Mouse (Mus musculus): ENCODE results near the gene Robo3. TPM values are rescaled to one million over a fixed set of nuclear protein-coding genes. Genes with fewer than 3 reads are reported as not detected.

Robo3 gene
- total and polyA plus RNA-seq, 3 experiments, result 0.24 to 0.27 TPM; not detected in 1

DNA sequence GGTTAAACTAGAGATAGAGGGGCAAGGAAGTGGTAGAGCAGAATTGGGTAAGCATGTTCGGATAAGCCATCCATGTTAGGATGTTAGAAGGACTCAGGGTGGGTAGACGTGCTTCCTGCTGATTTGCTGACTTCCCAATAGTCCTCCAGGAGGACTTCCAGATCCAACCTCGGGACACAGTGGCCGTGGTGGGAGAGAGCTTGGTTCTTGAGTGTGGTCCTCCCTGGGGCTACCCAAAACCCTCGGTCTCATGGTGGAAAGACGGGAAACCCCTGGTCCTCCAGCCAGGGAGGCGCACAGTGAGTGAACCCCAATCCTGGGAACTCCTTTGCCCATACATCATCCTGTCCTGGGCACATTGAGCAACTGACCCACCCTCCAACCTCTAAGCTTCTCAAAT is 30.0 kb downstream of the Robo3 start:
- no peak for ATAC-seq (ENCODE audit: extremely low read depth, insufficient number of reproducible peaks, low FRiP score, poor library complexity, severe bottlenecking)

DNA sequence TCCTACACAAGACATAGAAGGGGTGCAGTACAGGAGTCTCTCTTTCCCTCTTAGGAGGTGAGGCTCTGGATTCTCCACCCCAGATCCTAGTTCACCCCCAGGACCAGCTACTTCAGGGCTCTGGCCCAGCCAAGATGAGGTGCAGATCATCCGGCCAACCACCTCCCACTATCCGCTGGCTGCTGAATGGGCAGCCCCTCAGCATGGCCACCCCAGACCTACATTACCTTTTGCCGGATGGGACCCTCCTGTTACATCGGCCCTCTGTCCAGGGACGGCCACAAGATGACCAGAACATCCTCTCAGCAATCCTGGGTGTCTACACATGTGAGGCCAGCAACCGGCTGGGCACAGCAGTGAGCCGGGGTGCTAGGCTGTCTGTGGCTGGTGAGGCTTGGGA is 30.5 kb downstream of the Robo3 start:
- Histone ChIP-seq H3K4me1 (ENCODE audit: insufficient read depth, low read depth, low read length) (no peaks in the 10 kb centered on the region), H3K9me3 (replicated peaks) (no peaks in the 10 kb centered on the region), H3K36me3 (replicated peaks) (no peaks in the 10 kb centered on the region), H3K4me3 (ENCODE audit: low read depth, low read length) (no peak overlapping the region), H3K27me3 (ENCODE audit: insufficient read depth, low read length) (peaks cover 25% of the 10 kb centered on the region)
- ATAC-seq (ENCODE audit: extremely low read depth, insufficient number of reproducible peaks, low FRiP score, poor library complexity, severe bottlenecking) (no peak), DNase-seq (ENCODE audit: low spot score) (no peak)
- TF ChIP-seq GATA2 (IDR thresholded peaks at IDR 0.05; ENCODE audit: borderline replicate concordance, low read depth, low read length), result no peak
- TF ChIP-seq CTCF (IDR thresholded peaks at IDR 0.05; ENCODE audit: low read depth, low read length), result no peak
- no peak for TF ChIP-seq GATA1 (IDR thresholded peaks at IDR 0.05; ENCODE audit: borderline replicate concordance, low read length)
- no peak for TF ChIP-seq TAL1 (conservative IDR thresholded peaks at IDR 0.05; ENCODE audit: low read depth, low read length)
- no peak for TF ChIP-seq POLR2AphosphoS5 (IDR thresholded peaks at IDR 0.05; ENCODE audit: insufficient replicate concordance, low read depth, low read length)

More for the DNA sequence above, 30.0 kb downstream of the Robo3 start:
- no peak for DNase-seq (ENCODE audit: low spot score)
- Histone ChIP-seq H3K9me3 (replicated peaks) (no peaks in the 10 kb centered on the region), H3K4me1 (ENCODE audit: insufficient read depth, low read depth, low read length) (no peaks in the 10 kb centered on the region), H3K36me3 (replicated peaks) (no peaks in the 10 kb centered on the region), H3K27me3 (ENCODE audit: insufficient read depth, low read length) (peaks cover 29% of the 10 kb centered on the region), H3K4me3 (ENCODE audit: low read depth, low read length) (no peak overlapping the region)
- TF ChIP-seq GATA1 (IDR thresholded peaks at IDR 0.05; ENCODE audit: borderline replicate concordance, low read length) (no peak), GATA2 (IDR thresholded peaks at IDR 0.05; ENCODE audit: borderline replicate concordance, low read depth, low read length) (no peak), POLR2AphosphoS5 (IDR thresholded peaks at IDR 0.05; ENCODE audit: insufficient replicate concordance, low read depth, low read length) (no peak), CTCF (IDR thresholded peaks at IDR 0.05; ENCODE audit: low read depth, low read length) (no peak), TAL1 (conservative IDR thresholded peaks at IDR 0.05; ENCODE audit: low read depth, low read length) (no peak)

DNA sequence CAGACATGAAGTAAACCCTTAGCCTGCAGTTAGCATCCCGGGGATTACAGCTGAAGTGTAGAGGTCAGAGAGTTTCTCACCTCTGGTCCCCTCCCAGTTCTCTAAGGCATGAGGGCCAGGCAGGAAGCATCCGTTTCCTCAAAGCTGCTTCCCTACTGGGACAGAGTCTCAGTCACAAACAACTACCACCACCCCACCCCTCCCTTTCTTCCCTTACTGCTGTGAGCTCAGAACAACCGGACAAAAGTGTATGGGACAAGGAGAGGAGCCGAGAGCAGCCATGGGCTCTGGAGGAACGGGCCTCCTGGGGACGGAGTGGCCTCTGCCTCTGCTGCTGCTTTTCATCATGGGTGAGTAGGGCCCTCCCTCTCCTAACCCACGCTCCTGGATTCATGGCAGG is 31.2 kb downstream of the Robo3 start, which contains the start of gene Robo4:
Gene Robo4 (plus strand): TSS at position 96 of the 400 bp plus-strand sequence.
- ATAC-seq (ENCODE audit: extremely low read depth, insufficient number of reproducible peaks, low FRiP score, poor library complexity, severe bottlenecking) (no peak), DNase-seq (ENCODE audit: low spot score) (no peak)
- no peaks in the 10 kb centered on the region for H3K4me1 ChIP-seq (ENCODE audit: insufficient read depth, low read depth, low read length)
- no peaks in the 10 kb centered on the region for H3K9me3 ChIP-seq (replicated peaks)
- H3K27me3 ChIP-seq (ENCODE audit: insufficient read depth, low read length), result peaks cover 25% of the 10 kb centered on the region
- TF ChIP-seq GATA1 (IDR thresholded peaks at IDR 0.05; ENCODE audit: borderline replicate concordance, low read length), result no peak
- H3K36me3 ChIP-seq (replicated peaks), result no peaks in the 10 kb centered on the region
- H3K4me3 ChIP-seq (ENCODE audit: low read depth, low read length), result no peak within 1 kb of the TSS

DNA sequence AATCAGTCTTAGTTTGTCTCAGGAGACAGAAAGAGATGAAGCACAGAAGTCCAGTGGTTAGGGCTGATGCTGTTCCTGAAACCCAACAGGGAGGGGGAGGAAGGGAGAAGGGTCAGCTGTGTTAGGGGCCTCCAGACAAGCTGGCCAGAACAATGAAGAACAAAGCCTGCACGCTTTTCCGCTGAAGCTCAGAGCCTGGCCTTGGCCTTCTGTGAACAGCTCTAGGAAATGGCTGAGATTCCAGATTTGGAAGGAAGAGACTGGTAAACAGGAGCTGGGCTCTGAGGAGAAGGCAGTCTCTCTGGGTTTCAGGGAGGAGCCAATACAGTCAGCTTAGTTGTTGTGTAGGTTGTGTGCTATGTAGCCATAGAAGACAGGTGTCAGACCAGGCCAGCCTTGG is 32.5 kb downstream of the Robo3 start:
- Histone ChIP-seq H3K36me3 (replicated peaks) (no peaks in the 10 kb centered on the region), H3K4me1 (ENCODE audit: insufficient read depth, low read depth, low read length) (no peaks in the 10 kb centered on the region), H3K9me3 (replicated peaks) (no peaks in the 10 kb centered on the region), H3K4me3 (ENCODE audit: low read depth, low read length) (no peak overlapping the region), H3K27me3 (ENCODE audit: insufficient read depth, low read length) (peaks cover 24% of the 10 kb centered on the region)
- no peak for ATAC-seq (ENCODE audit: extremely low read depth, insufficient number of reproducible peaks, low FRiP score, poor library complexity, severe bottlenecking)
- TF ChIP-seq POLR2AphosphoS5 (IDR thresholded peaks at IDR 0.05; ENCODE audit: insufficient replicate concordance, low read depth, low read length), result no peak
- no peak for TF ChIP-seq CTCF (IDR thresholded peaks at IDR 0.05; ENCODE audit: low read depth, low read length)
- no peak for DNase-seq (ENCODE audit: low spot score)

DNA sequence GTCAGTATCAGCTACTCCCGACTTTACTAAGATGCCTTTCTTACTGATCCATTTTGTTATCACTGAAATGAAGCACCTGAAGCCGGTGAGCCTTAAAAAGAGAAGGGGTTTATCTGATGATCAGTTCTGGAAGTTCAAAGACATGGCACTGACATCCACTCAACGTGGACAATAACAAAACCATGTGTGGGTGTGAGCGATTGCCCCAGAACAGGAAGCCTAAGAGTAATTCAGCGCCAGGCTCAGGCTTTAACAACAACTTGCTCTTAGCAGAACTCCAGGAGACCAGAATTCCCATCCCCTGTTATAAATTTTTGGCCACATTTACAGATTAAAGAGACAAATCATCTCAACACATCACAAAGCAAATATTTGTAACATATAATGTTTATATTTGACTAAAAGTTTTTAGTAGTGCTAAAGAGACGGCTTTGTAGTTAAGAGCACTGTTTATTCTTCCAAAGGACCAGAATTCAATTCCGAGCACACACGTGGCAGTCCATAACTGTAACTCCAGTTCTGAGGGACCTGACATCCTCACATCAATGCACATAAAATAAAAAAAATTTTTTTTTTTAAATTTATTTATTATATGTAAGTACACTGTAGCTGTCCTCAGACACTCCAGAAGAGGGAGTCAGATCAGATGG is 39.4 kb downstream of the Robo3 start:
- no peaks in the 10 kb centered on the region for H3K36me3 ChIP-seq (replicated peaks)

DNA sequence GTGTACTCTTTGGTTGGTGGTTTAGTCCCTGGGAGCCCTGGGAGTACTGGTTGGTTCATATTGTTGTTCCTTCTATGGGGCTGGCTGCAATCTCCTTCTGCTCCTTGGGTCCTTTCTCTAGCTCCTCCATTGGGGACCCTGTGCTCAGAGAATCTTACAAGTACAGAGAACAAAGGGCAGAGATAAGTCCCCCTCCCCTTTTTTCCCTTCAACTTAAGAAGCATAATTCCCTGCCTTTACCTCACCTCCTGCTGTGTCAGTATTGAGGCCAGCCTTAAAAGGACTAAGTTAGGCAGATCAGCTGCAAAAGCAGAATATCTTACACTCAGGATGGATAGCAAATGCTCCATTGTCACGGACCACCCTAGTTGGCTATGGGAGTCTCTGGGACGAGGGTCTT is 41.0 kb downstream of the Robo3 start:
- Histone ChIP-seq H3K9me3 (replicated peaks) (no peaks in the 10 kb centered on the region), H3K36me3 (replicated peaks) (no peaks in the 10 kb centered on the region), H3K4me3 (ENCODE audit: low read depth, low read length) (no peak overlapping the region), H3K27me3 (ENCODE audit: insufficient read depth, low read length) (no peaks in the 10 kb centered on the region), H3K4me1 (ENCODE audit: insufficient read depth, low read depth, low read length) (no peaks in the 10 kb centered on the region)
- no peak for ATAC-seq (ENCODE audit: extremely low read depth, insufficient number of reproducible peaks, low FRiP score, poor library complexity, severe bottlenecking)
- DNase-seq (ENCODE audit: low spot score), result no peak
- no peak for TF ChIP-seq GATA1 (IDR thresholded peaks at IDR 0.05; ENCODE audit: borderline replicate concordance, low read length)
- no peak for TF ChIP-seq TAL1 (conservative IDR thresholded peaks at IDR 0.05; ENCODE audit: low read depth, low read length)
- no peak for TF ChIP-seq CTCF (IDR thresholded peaks at IDR 0.05; ENCODE audit: low read depth, low read length)
- no peak for TF ChIP-seq POLR2AphosphoS5 (IDR thresholded peaks at IDR 0.05; ENCODE audit: insufficient replicate concordance, low read depth, low read length)
- TF ChIP-seq GATA2 (IDR thresholded peaks at IDR 0.05; ENCODE audit: borderline replicate concordance, low read depth, low read length), result no peak

More for the DNA sequence above, 39.4 kb downstream of the Robo3 start:
- no peaks in the 10 kb centered on the region for H3K4me1 ChIP-seq (ENCODE audit: insufficient read depth, low read depth, low read length)
- ATAC-seq (ENCODE audit: extremely low read depth, insufficient number of reproducible peaks, low FRiP score, poor library complexity, severe bottlenecking), result no peak
- TF ChIP-seq GATA2 (IDR thresholded peaks at IDR 0.05; ENCODE audit: borderline replicate concordance, low read depth, low read length) (no peak), GATA1 (IDR thresholded peaks at IDR 0.05; ENCODE audit: borderline replicate concordance, low read length) (no peak), CTCF (IDR thresholded peaks at IDR 0.05; ENCODE audit: low read depth, low read length) (no peak), POLR2AphosphoS5 (IDR thresholded peaks at IDR 0.05; ENCODE audit: insufficient replicate concordance, low read depth, low read length) (no peak), TAL1 (conservative IDR thresholded peaks at IDR 0.05; ENCODE audit: low read depth, low read length) (no peak)
- H3K4me3 ChIP-seq (ENCODE audit: low read depth, low read length), result no peak overlapping the region
- no peaks in the 10 kb centered on the region for H3K9me3 ChIP-seq (replicated peaks)
- H3K27me3 ChIP-seq (ENCODE audit: insufficient read depth, low read length), result no peaks in the 10 kb centered on the region
- DNase-seq (ENCODE audit: low spot score), result no peak

DNA sequence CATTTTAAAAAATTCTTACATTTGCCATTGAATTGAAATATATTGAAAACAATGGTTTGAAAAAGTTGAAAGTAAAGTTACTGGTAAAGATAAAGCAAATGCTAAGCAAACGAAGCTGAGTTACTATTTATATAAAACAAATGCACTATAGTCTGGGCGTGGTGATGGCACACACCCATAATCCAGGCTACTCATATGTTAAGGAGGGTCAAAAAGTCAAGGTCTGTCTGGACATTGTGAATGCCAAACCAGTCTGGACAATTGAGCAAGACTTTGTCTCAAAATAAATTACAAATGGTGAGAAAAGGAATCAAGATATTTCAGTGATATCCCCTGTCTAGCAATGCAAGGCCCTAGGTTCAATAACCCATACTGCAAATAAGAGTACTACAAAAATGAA is 42.2 kb downstream of the Robo3 start:
- Histone ChIP-seq H3K27me3 (ENCODE audit: insufficient read depth, low read length) (no peaks in the 10 kb centered on the region), H3K4me3 (ENCODE audit: low read depth, low read length) (no peak overlapping the region), H3K36me3 (replicated peaks) (no peaks in the 10 kb centered on the region), H3K4me1 (ENCODE audit: insufficient read depth, low read depth, low read length) (no peaks in the 10 kb centered on the region), H3K9me3 (replicated peaks) (no peaks in the 10 kb centered on the region)
- DNase-seq (ENCODE audit: low spot score) (no peak), ATAC-seq (ENCODE audit: extremely low read depth, insufficient number of reproducible peaks, low FRiP score, poor library complexity, severe bottlenecking) (no peak)
- TF ChIP-seq GATA1 (IDR thresholded peaks at IDR 0.05; ENCODE audit: borderline replicate concordance, low read length), result no peak
- no peak for TF ChIP-seq GATA2 (IDR thresholded peaks at IDR 0.05; ENCODE audit: borderline replicate concordance, low read depth, low read length)
- TF ChIP-seq CTCF (IDR thresholded peaks at IDR 0.05; ENCODE audit: low read depth, low read length), result no peak

Data from G1E (cell line).